Mouse (Mus musculus): ENCODE measurements around the gene Gm42420.

GRCm38 (mm10) chr6:39600851-39601250 is 15.3 kb downstream of the Gm42420 start:
- no peak for TF ChIP-seq CTCF (IDR thresholded peaks at IDR 0.05; ENCODE audit: borderline replicate concordance, insufficient read depth, low read depth, low read length)
- TF ChIP-seq POLR2A (IDR thresholded peaks at IDR 0.05; ENCODE audit: borderline replicate concordance, insufficient read depth, low read length): no peak
